Mouse (Mus musculus): ENCODE measurements around the gene Prkar2b. TPM values are rescaled to one million over a fixed set of nuclear protein-coding genes. Genes with fewer than 3 reads are reported as not detected.
A peak's percentile ranks its signal among the peaks of the same experiment; 100 is the strongest.

Prkar2b gene
- total RNA-seq, 4 experiments from 2014 or later, result 69.7 to 77.9 (median 77.6) TPM

GRCm38 (mm10) chr12:31971547-31971946 lies 89.5 kb downstream of the Prkar2b start:
- DNase-seq (ENCODE audit: low spot score in 2 of 2), result no peak

- DNase-seq (ENCODE audit: low spot score in 2 of 2), result no peak
Observed at GRCm38 (mm10) chr12:31969111-31969510, 92.0 kb downstream of the Prkar2b start.

- no peak for DNase-seq (ENCODE audit: low spot score in 2 of 2)
Observed at GRCm38 (mm10) chr12:31967536-31967935, 93.6 kb downstream of the Prkar2b start.

GRCm38 (mm10) chr12:31966405-31966804 lies 94.7 kb downstream of the Prkar2b start:
- DNase-seq (ENCODE audit: low spot score in 2 of 2), result no peak

- no peak for DNase-seq (ENCODE audit: low spot score in 2 of 2)
Observed at GRCm38 (mm10) chr12:31965517-31966212, 95.4 kb downstream of the Prkar2b start.

GRCm38 (mm10) chr12:31964074-31964473 lies 97.0 kb downstream of the Prkar2b start:
- DNase-seq (ENCODE audit: low spot score in 2 of 2), result no peak

GRCm38 (mm10) chr12:31955843-31956242 lies 105.3 kb downstream of the Prkar2b start:
- DNase-seq (ENCODE audit: low spot score in 2 of 2), result no peak

GRCm38 (mm10) chr12:31950659-31951031 lies 110.5 kb downstream of the Prkar2b start:
- DNase-seq (ENCODE audit: low spot score in 2 of 2), result no peak

- peak; percentile 97 to 100 for DNase-seq (ENCODE audit: low spot score in 2 of 2)
Observed at GRCm38 (mm10) chr12:31949759-31950658, 111.1 kb downstream of the Prkar2b start, which contains the start of gene Hbp1. TSS of gene Hbp1 (minus strand) at chr12:31950535.

GRCm38 (mm10) chr12:31949193-31949741 lies 111.8 kb downstream of the Prkar2b start:
- peak; percentile 72 to 88 for DNase-seq (ENCODE audit: low spot score in 2 of 2)

GRCm38 (mm10) chr12:31948101-31949000 lies 112.7 kb downstream of the Prkar2b start:
- DNase-seq (ENCODE audit: low spot score in 2 of 2), result no peak

- no peak for DNase-seq (ENCODE audit: low spot score in 2 of 2)
Observed at GRCm38 (mm10) chr12:31947476-31947875, 113.6 kb downstream of the Prkar2b start.

- DNase-seq (ENCODE audit: low spot score in 2 of 2), result no peak
Observed at GRCm38 (mm10) chr12:31944405-31944804, 116.7 kb downstream of the Prkar2b start.

GRCm38 (mm10) chr12:31943020-31943654 lies 118.0 kb downstream of the Prkar2b start:
- DNase-seq (ENCODE audit: low spot score in 2 of 2), result no peak

GRCm38 (mm10) chr12:31939026-31939425 lies 122.1 kb downstream of the Prkar2b start:
- no peak for DNase-seq (ENCODE audit: low spot score in 2 of 2)

- no peak for DNase-seq (ENCODE audit: low spot score in 2 of 2)
Observed at GRCm38 (mm10) chr12:31938391-31938997, 122.6 kb downstream of the Prkar2b start.

GRCm38 (mm10) chr12:31937613-31938012 lies 123.5 kb downstream of the Prkar2b start:
- DNase-seq (ENCODE audit: low spot score in 2 of 2), result no peak

- DNase-seq (ENCODE audit: low spot score in 2 of 2), result no peak
Observed at GRCm38 (mm10) chr12:31936657-31937300, 124.3 kb downstream of the Prkar2b start.

- DNase-seq (ENCODE audit: low spot score in 2 of 2), result no peak
Observed at GRCm38 (mm10) chr12:31931818-31932217, 129.3 kb downstream of the Prkar2b start.

- DNase-seq (ENCODE audit: low spot score in 2 of 2), result no peak
Observed at GRCm38 (mm10) chr12:31928498-31928897, 132.6 kb downstream of the Prkar2b start.
